Mouse (Mus musculus) layer of hippocampus, postnatal 36 days (tissue): Measurements from ENCODE around the gene Il1rl2. TPM values are rescaled to one million over a fixed set of nuclear protein-coding genes. Genes with fewer than 3 reads are reported as not detected.

Source experiments
- DNase-seq, 2 experiments: peaks; one replicate each; pipeline ENCODE4 v3.0.0; 2022
- total RNA-seq, 2 experiments: library from RNA; stranded (reverse); gene quantifications; 2 replicates each; pipeline ENCODE4 v1.2.3; 2021

The Il1rl2 gene
- total RNA-seq, 2 experiments from 2014 or later: 0.42 to 0.61 TPM

DNA sequence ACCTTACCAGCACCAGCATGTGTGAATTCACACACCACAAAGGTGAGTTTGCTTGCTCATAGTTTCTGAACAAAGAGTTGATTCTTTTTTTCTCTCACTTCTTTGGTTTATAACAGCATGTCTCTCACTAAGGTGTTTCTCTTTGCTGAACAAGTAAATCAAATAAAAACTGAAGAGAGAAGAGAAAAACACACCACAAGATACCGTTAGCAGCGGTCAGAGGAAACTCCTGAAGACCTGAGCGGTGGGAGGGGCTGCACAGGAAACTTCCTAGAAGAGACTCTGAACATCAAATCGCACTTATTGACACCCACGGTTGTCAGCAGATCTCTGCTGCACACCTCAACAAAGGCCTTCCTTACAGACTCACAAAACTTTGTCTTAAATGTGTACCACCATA lies 58.4 kb downstream of the Il1rl2 start:
- DNase-seq: no peak

DNA sequence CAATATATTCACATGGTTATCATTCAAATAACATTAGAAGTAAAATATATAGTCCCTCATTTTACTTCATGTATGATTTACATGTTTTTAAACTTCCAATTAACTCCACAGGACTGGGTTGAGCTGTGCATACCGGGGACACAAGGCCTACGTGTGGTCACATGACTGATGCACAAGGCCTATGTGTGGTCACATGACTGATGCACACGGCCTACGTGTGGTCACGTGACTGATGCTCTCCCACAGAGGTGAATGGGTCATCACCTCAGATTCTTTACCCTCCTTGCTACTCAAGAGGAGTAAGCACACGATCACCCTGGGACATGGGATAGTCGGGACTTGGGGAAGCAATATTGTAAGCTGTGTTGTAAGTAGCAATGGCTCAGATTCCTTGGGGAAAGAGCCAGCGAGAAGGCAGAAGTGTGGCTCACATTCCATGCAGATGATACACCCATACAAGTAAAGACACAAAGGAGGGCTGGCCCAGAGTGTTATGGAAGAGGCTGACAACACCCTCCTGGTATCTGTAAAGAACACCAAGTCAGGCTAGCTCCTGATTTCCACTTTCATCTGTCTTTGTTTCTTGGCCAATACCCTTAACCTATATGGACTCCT lies 60.6 kb downstream of the Il1rl2 start:
- DNase-seq: no peak

DNA sequence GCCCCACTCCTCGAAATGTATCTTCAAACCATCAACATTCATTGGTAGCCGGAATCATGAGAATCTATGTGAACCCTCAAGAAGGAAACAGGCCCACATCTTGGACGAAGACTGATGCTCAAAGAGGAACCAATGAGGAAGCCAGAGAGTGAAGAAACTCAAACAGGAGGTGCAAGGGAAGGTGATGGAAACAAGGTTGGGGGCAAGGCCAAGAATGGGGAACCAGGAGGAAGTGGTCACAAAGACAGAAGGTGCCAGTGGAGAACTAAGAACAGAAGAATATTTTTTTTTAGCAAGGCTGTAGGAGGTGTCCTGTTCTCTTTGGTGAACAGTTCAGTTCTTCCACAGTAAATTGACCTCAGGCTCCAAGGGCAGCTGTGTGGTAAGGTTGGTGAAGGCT lies 67.0 kb downstream of the Il1rl2 start:
- DNase-seq: no peak

DNA sequence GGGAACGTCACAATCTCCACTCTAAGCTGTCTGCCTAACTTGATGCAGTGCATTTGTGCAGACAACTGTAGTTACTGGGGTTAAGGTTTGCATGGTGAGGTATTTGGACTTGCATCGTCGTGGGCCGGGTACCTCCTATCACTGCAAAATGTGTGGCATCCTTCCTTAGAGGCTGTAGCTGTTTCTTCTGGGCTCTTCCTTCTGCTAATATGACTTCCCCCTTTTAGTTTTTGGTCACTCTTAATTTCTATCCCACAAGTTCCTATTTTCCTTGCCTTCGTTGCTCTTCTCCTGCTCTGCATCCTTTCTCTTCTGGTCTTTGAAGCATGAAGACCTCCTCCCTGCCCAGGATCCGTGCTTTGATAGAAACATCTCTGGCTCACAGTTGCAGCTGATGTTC lies 68.1 kb downstream of the Il1rl2 start:
- DNase-seq: no peak

DNA sequence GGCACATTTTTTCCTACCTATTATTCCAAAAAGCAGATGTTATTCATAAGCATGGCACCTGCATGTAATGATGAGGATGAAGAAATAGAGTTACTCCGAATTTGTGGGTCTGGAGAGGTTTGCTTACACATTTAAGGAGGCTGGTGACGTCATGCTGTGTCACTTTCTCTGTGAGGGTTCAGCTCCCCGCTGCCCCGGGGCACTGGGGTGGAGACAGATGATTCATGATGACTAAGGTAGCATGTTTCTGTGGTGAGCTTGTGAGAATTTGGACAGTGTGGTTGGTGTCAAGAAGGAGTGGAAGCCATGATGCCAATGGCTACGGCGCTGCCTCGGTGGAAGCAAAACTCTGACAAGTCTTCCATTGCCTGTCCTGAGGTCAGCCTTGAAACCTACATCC lies 68.8 kb downstream of the Il1rl2 start:
- no peak for DNase-seq

DNA sequence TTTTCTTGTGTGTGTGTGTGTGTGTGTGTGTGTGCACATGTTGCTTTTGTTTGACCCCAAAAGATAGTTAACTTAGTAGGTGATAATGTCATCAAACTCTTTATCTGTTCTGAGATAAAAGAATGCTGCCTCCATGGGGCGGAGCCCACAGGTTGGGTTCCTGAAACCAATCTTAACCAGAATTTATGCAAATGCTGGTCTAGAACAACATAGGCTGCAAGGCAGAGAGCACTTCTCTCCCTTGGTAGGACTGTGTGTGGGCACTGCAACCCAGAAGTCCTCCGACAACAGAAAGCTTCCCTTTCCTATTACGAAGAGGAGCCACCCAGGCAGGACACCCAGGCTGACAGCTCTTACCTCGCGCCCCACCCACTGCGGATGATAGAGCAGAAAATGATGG lies 75.2 kb downstream of the Il1rl2 start:
- DNase-seq: no peak

DNA sequence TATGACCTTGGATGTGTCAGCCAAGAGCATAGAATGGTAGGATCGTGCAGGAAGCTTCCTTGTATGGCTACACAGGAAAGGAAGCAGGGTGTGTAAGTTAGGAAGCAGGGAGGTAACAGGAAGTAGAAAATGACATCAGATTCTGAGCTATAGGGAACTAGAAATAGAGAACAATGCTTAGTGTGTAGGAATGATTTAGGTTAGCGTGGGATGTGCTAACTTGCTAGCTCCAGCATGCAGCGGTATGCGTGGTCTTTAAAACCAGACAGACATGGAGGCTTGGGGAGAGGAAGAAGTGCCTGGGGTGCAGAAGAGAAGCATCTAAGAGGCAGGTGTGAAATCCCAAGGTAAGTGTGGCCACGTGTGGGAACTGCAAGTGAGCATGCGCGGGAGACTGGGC lies 80.3 kb downstream of the Il1rl2 start:
- DNase-seq: no peak

DNA sequence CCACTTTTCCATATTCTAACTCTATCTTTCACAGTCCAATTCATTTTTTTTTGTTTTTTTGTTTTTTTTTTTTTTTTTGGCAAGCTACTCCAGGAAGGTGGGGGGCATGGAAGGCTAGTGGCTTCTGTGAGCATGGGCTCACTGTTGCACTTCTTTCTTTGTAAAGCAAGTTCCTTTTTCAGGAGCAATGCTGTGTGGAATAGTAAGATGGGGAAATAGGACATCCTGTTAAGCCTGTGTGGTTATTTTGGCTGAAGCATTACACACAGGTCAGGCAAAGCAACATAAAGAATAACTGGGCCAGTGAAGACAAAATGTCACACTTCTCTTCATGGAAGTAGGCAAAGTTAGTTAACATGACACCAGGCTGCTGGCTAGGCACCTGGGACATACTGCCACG lies 85.5 kb downstream of the Il1rl2 start:
- no peak for DNase-seq

DNA sequence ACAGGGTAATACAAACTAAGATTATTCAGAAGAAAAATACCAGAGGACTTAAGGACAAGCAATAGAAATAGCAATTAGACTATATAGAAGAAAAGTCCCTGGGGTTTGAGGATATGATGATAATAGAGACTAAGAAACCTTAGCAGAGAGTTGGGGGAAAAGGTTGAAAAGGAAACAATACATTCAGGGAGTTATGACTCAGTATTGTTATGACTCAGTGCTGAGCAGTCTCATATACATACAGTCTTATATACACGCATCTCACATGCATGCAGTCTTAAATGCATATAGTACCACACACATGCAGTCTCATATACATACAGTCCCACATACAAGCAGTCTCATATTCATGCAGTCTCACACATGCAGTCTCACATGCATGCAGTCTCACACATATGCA lies 88.6 kb downstream of the Il1rl2 start:
- DNase-seq: no peak

DNA sequence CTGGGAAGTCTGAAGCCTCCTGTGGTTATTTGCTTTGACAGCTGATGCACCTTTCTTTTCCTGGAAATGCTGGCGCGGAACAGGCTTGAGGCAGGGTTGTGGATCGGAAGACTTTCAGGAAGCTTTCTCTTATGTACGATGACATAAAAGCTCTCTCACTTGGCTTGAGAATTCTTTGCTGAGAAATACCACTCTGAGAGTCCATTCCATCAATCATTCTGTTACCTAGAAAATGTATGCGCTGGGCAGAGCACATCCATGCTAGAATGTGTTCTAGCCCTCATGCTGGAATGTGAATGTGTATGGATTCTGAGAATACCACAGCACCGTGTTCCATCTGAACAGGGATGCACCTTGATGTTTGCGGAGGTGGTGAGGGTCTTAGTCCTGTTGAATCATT lies 89.9 kb downstream of the Il1rl2 start:
- no peak for DNase-seq

DNA sequence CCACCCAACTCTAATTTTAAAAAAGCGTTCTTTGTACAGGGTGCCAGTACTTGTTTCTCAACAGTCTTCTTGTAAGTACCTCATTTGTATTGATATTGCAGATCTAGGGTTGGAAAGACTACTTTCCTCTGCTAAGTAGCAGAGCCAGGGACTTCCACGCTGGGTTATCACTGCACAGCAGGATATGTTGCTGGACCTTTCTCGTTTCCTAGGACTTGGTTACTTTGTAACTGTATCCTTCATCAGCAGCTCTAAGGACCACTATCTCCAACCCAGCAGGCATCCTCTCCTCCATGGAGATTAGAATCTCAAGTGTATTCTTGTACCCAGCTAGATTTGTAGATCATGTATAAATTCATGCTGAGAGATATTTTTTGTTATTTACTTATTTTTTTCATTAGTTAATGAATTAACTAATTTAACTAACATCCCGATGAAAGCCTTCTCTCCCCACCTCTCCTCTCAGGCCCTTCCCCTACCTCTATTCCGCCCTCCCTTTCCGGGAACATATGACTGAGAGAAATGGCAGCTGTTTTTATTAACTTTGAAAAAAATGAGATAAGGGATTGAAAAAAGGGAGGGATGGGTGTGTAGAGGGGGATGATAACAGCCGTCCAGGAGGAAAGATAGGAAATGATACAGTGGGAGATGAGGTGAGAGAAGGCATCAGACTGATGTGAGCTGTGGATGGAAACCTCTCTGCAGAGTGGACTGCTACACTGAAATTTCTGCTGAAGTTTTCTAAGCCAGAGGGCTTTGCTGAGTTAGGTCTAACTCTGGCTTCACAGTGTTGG lies 90.7 kb downstream of the Il1rl2 start:
- DNase-seq: no peak

DNA sequence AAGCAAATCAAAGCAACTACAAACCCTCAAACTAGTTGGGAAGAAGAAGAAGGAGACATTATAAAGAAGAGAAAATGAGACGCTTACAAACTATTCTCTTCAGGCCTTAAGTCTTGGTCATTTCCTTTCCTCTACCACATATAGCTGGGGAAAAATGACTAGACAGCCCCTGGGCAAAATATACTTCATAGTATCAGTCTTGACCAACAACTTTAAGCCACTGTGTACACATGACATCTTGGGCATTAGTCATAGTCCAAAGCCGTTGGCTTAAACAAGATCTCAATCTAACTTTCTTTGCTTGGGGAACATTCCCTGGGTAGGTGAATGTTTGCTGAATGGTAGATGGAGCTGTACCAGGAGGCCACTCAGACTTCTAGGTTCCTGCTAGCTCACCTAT lies 92.6 kb downstream of the Il1rl2 start:
- no peak for DNase-seq

Other genes starting within 250 kb of the Il1rl2 start
- 10 to 100 TPM in 1 of 2 experiments, 1 to 10 TPM in 1; 8.8 to 12.0 TPM for gene Il1r1, start 99.5 kb upstream of the Il1rl2 start, total RNA-seq
- gene Il1rl1, start 105.0 kb downstream of the Il1rl2 start, total RNA-seq: under 1 TPM; 0.07 to 0.08 TPM
- not detected for gene Il18r1, start 140.9 kb downstream of the Il1rl2 start, total RNA-seq
- under 1 TPM; 0.12 to 0.13 TPM for gene Il18rap, start 190.8 kb downstream of the Il1rl2 start, total RNA-seq